ENCODE assay signal across 27 mouse cellular contexts in genomic region chr4:87792511-87792910, GRCm38 (mm10).
"Had no signal": no experiment of that assay in that cellular context is flagged by ENCODE, and none has a peak within 500 bp of the region (broad histone marks: within the 10 kb centered on the region; RNA-seq: fewer than 3 reads in every experiment).

No protein-coding gene starts in this region.

- H3K4me1 ChIP-seq: heart, embryonic 10.5 days; heart, embryonic 15.5 days; hindbrain, embryonic 13.5 days; hindbrain, embryonic 15.5 days; kidney, embryonic 15.5 days; limb, embryonic 15.5 days had no signal

- H3K27ac ChIP-seq: gastrocnemius, adult 2 months; heart, embryonic 10.5 days; heart, embryonic 13.5 days; heart, embryonic 15.5 days; hindbrain, embryonic 13.5 days; hindbrain, embryonic 15.5 days; hindbrain, postnatal 0 days; kidney, embryonic 15.5 days; kidney, postnatal 0 days; limb, embryonic 13.5 days; limb, embryonic 15.5 days; liver, embryonic 14.5 days had no signal

- H3K4me3 ChIP-seq: gastrocnemius, adult 2 months; heart, embryonic 10.5 days; heart, embryonic 13.5 days; heart, embryonic 15.5 days; hindbrain, embryonic 13.5 days; hindbrain, embryonic 15.5 days; kidney, embryonic 15.5 days; limb, embryonic 13.5 days; limb, embryonic 15.5 days had no signal

- H3K9ac ChIP-seq: heart, embryonic 13.5 days; heart, embryonic 15.5 days; hindbrain, embryonic 13.5 days; hindbrain, embryonic 15.5 days; kidney, embryonic 15.5 days; limb, embryonic 13.5 days; limb, embryonic 15.5 days; liver, embryonic 14.5 days had no signal

- ATAC-seq: hindbrain, postnatal 0 days; intestine, embryonic 16.5 days had no signal

- H3K4me2 ChIP-seq: heart, embryonic 13.5 days; heart, embryonic 15.5 days; hindbrain, embryonic 13.5 days; hindbrain, embryonic 15.5 days; kidney, embryonic 15.5 days; limb, embryonic 13.5 days; limb, embryonic 15.5 days; liver, embryonic 11.5 days had no signal

- DNase-seq: gastrocnemius, adult 2 months; gastrocnemius, postnatal 10 days; gastrocnemius, postnatal 25 days; heart, adult 18-20 months; heart, postnatal 14 days; heart, postnatal 36 days; kidney, adult 11 months; kidney, adult 2 months; kidney, adult 9 months; kidney, postnatal 14 days; kidney, postnatal 36 days; layer of hippocampus, adult 9-11 months; layer of hippocampus, postnatal 36 days; left cerebral cortex, postnatal 4 days had no signal

- H3K9me3 ChIP-seq: heart, embryonic 10.5 days; heart, embryonic 13.5 days; heart, embryonic 15.5 days; hindbrain, embryonic 13.5 days; hindbrain, embryonic 15.5 days; kidney, embryonic 15.5 days; limb, embryonic 13.5 days; limb, embryonic 15.5 days had no signal

- H3K27me3 ChIP-seq: heart, embryonic 13.5 days; heart, embryonic 15.5 days; hindbrain, embryonic 13.5 days; hindbrain, embryonic 15.5 days; kidney, embryonic 15.5 days; limb, embryonic 13.5 days; limb, embryonic 15.5 days had no signal
